Mouse (Mus musculus): ENCODE results near the gene Pdpk1.

- TF ChIP-seq CTCF (IDR thresholded peaks at IDR 0.05 in 2 of 3, conservative IDR thresholded peaks at IDR 0.05 in 1 of 3; ENCODE audit: control insufficient read depth in 1 of 3, insufficient read depth in 1 of 3, low read depth in 2 of 3, low read length in 3 of 3, poor library complexity in 1 of 3, severe bottlenecking in 1 of 3) (no peak), TAL1 (IDR thresholded peaks at IDR 0.05; ENCODE audit: low read length) (no peak), EP300 (IDR thresholded peaks at IDR 0.05; ENCODE audit: low read depth in 1 of 2, low read length in 2 of 2) (no peak), USF1 (IDR thresholded peaks at IDR 0.05; ENCODE audit: low read depth, low read length) (no peak), E2F4 (IDR thresholded peaks at IDR 0.05; ENCODE audit: borderline replicate concordance, low read depth, low read length) (no peak), POLR2A (IDR thresholded peaks at IDR 0.05; ENCODE audit: control insufficient read depth in 1 of 2, insufficient read depth in 1 of 2, low read depth in 1 of 2, low read length in 2 of 2, poor library complexity in 1 of 2) (no peak), ZKSCAN1 (IDR thresholded peaks at IDR 0.05; ENCODE audit: low read depth, low read length) (no peak)
These were observed 19.4 kb upstream of the Pdpk1 start for GRCm38 (mm10) chr17:24170125-24170524.
